Mouse (Mus musculus) skeletal muscle tissue, adult 2 months (tissue): ENCODE data around the gene Aebp1.

ENCODE experiments used
- DNase-seq: peaks from one replicate; pipeline ENCODE4 v3.0.0-alpha.2; 2012; ENCODE audit warnings: low read depth, low spot score

The Aebp1 gene

GRCm38 (mm10) chr11:5861678-5862393 lies at the start of gene Aebp1:
Gene Aebp1 (plus strand): TSS chr11:5861947.
- peak; percentile 67 for DNase-seq

GRCm38 (mm10) chr11:5813381-5813780 lies 48.4 kb upstream of the Aebp1 start:
- DNase-seq: no peak

- no peak for DNase-seq
These were observed 42.5 kb upstream of the Aebp1 start for GRCm38 (mm10) chr11:5819223-5819622.

GRCm38 (mm10) chr11:5825432-5825831 lies 36.3 kb upstream of the Aebp1 start:
- no peak for DNase-seq

- no peak for DNase-seq
These were observed 33.8 kb upstream of the Aebp1 start for GRCm38 (mm10) chr11:5827931-5828330.

- no peak for DNase-seq
These were observed 33.1 kb upstream of the Aebp1 start for GRCm38 (mm10) chr11:5828509-5829191.

GRCm38 (mm10) chr11:5829327-5829726 lies 32.4 kb upstream of the Aebp1 start:
- DNase-seq: peak; percentile 57

- DNase-seq: peak; percentile 68
These were observed 27.2 kb upstream of the Aebp1 start for GRCm38 (mm10) chr11:5834506-5834905.

GRCm38 (mm10) chr11:5835057-5835456 lies 26.7 kb upstream of the Aebp1 start:
- DNase-seq: no peak

- peak; percentile 59 for DNase-seq
These were observed 25.6 kb upstream of the Aebp1 start for GRCm38 (mm10) chr11:5836126-5836525.

- peak; percentile 91 for DNase-seq
These were observed 24.2 kb upstream of the Aebp1 start, which contains the start of gene Polm for GRCm38 (mm10) chr11:5837251-5838246. Gene Polm (minus strand): TSS chr11:5838016.

- DNase-seq: peak; percentile 1
These were observed 21.4 kb upstream of the Aebp1 start for GRCm38 (mm10) chr11:5840346-5840745.

GRCm38 (mm10) chr11:5841751-5842150 lies 20.0 kb upstream of the Aebp1 start:
- peak; percentile 8 for DNase-seq

- no peak for DNase-seq
These were observed 18.6 kb upstream of the Aebp1 start for GRCm38 (mm10) chr11:5843131-5843530.

- peak; percentile 61 for DNase-seq
These were observed 15.0 kb upstream of the Aebp1 start for GRCm38 (mm10) chr11:5846639-5847345.

GRCm38 (mm10) chr11:5848741-5849140 lies 13.0 kb upstream of the Aebp1 start:
- peak; percentile 75 for DNase-seq

- no peak for DNase-seq
These were observed 12.4 kb upstream of the Aebp1 start for GRCm38 (mm10) chr11:5849316-5849715.

- no peak for DNase-seq
These were observed 11.3 kb upstream of the Aebp1 start for GRCm38 (mm10) chr11:5850452-5850851.

- DNase-seq: no peak
These were observed 10.6 kb upstream of the Aebp1 start for GRCm38 (mm10) chr11:5851021-5851736.

GRCm38 (mm10) chr11:5852314-5852713 lies 9.4 kb upstream of the Aebp1 start:
- DNase-seq: peak; percentile 58
